Mouse (Mus musculus) ovary, postnatal 14 days (tissue): Measurements from ENCODE around the gene Srm.

Experiments used
- DNase-seq: peaks from one replicate; pipeline ENCODE4 v3.0.0; 2022; ENCODE audit warnings: low spot score

Gene Srm

GRCm38 (mm10) chr4:148635309-148635708, 44.0 kb downstream of the Srm start:
- no peak for DNase-seq

- no peak for DNase-seq
These were observed 47.0 kb downstream of the Srm start for GRCm38 (mm10) chr4:148638302-148638701.

- DNase-seq, result no peak
These were observed 48.2 kb downstream of the Srm start for GRCm38 (mm10) chr4:148639455-148639854.

- no peak for DNase-seq
These were observed 49.8 kb downstream of the Srm start for GRCm38 (mm10) chr4:148641121-148641520.

- DNase-seq, result no peak
These were observed 52.2 kb downstream of the Srm start, which contains the start of gene Gm572 for GRCm38 (mm10) chr4:148643291-148644156. Gene Gm572 (plus strand): TSS chr4:148643317.

GRCm38 (mm10) chr4:148644157-148644511, 52.8 kb downstream of the Srm start:
- DNase-seq, result peak; percentile 64
